Mouse (Mus musculus) kidney, postnatal 4 days (tissue): ENCODE data around the gene Spink4.
"Not testable (repeated sequence)": the region's sequence is repeated elsewhere in the genome, so short reads cannot be mapped to it uniquely, and the experiment has no call there.

ENCODE experiments used
- DNase-seq, 2 experiments: peaks; one replicate each; pipeline ENCODE4 v3.0.0; 2021; ENCODE audit warnings: mixed read lengths in 2 of 2

Spink4 gene

GRCm38 (mm10) chr4:40908261-40908969 is 11.4 kb upstream of the Spink4 start:
- peak; percentile 56 to 69 for DNase-seq

- DNase-seq = no peak
These were observed 5.5 kb upstream of the Spink4 start for GRCm38 (mm10) chr4:40914287-40914867.

- DNase-seq = no peak
These were observed 3.9 kb upstream of the Spink4 start for GRCm38 (mm10) chr4:40915947-40916346.

- no peak for DNase-seq
These were observed 3.2 kb upstream of the Spink4 start for GRCm38 (mm10) chr4:40916592-40917155.

- DNase-seq = no peak
These were observed 724 bp downstream of the Spink4 start for GRCm38 (mm10) chr4:40920576-40920975.

GRCm38 (mm10) chr4:40921288-40921687 is 1.4 kb downstream of the Spink4 start:
- DNase-seq = no peak

GRCm38 (mm10) chr4:40923087-40923651 is 3.3 kb downstream of the Spink4 start:
- DNase-seq = peak in 1 of 2 experiments; percentile 23

GRCm38 (mm10) chr4:40925568-40925967 is 5.7 kb downstream of the Spink4 start:
- peak; percentile 27 to 49 for DNase-seq

GRCm38 (mm10) chr4:40929046-40929445 is 9.2 kb downstream of the Spink4 start:
- peak in 1 of 2 experiments; percentile 40 for DNase-seq

- DNase-seq = no peak
These were observed 13.8 kb downstream of the Spink4 start for GRCm38 (mm10) chr4:40933694-40934093.

GRCm38 (mm10) chr4:40934369-40934768 is 14.5 kb downstream of the Spink4 start:
- not testable (repeated sequence) for DNase-seq

GRCm38 (mm10) chr4:40936175-40936839 is 16.5 kb downstream of the Spink4 start:
- peak; percentile 41 to 49 for DNase-seq

GRCm38 (mm10) chr4:40938793-40939192 is 18.9 kb downstream of the Spink4 start:
- no peak for DNase-seq

- no peak for DNase-seq
These were observed 23.8 kb downstream of the Spink4 start for GRCm38 (mm10) chr4:40943651-40944050.

- no peak for DNase-seq
These were observed 26.8 kb downstream of the Spink4 start for GRCm38 (mm10) chr4:40946516-40947121.

GRCm38 (mm10) chr4:40947565-40948159 is 27.8 kb downstream of the Spink4 start:
- no peak for DNase-seq

GRCm38 (mm10) chr4:40948160-40948708 is 28.4 kb downstream of the Spink4 start, which contains the start of the genes Bag1 and Chmp5:
TSS of gene Bag1 (minus strand) at chr4:40948294.
TSS of gene Chmp5 (plus strand) at chr4:40948407.
- peak; percentile 99 for DNase-seq

- DNase-seq = peak; percentile 42 to 50
These were observed 33.7 kb downstream of the Spink4 start for GRCm38 (mm10) chr4:40953521-40953920.

- DNase-seq = no peak
These were observed 36.1 kb downstream of the Spink4 start for GRCm38 (mm10) chr4:40955942-40956341.

GRCm38 (mm10) chr4:40963536-40963935 is 43.7 kb downstream of the Spink4 start:
- DNase-seq = no peak

- no peak for DNase-seq
These were observed 49.3 kb downstream of the Spink4 start for GRCm38 (mm10) chr4:40969161-40969560.
